In the genomic region with DNA sequence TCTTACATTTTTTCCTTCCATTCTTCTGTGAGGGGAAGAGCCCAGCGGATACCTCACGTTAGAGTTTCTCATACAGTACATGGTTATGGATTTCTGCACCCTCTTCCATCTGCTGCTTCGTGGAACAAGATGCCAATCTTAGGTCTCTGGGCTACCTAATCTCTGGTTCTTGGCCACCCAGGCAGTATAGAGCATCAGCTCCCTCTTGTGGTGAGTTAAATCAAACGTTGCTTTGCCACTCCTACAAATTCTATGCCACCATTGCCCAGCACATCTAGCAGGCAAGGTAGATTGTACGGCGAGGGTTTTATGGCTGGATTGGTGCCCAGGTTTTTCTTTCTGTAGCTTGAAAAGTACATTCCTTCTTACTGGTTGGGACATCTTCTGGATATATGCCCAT, we compare ENCODE assay signal across 15 mouse cellular contexts.
DNase-seq lines count a peak whose midpoint lies in the region; ATAC-seq lines count a peak whose summit lies in the region.
"Had no signal": no experiment of that assay in that cellular context is flagged by ENCODE, and none has a peak within 500 bp of the region (broad histone marks: within the 10 kb centered on the region; RNA-seq: fewer than 3 reads in every experiment).

No protein-coding gene starts in this region.

- no peaks in the 10 kb centered on the region for H3K27me3 ChIP-seq in hindbrain, embryonic 11.5 days (ENCODE audit: control insufficient read depth, insufficient read depth, low read length)
- no peaks in the 10 kb centered on the region for H3K27me3 ChIP-seq in hindbrain, embryonic 12.5 days
- no peaks in the 10 kb centered on the region for H3K27me3 ChIP-seq in midbrain, embryonic 14.5 days (ENCODE audit: control insufficient read depth, insufficient read depth, low read length)
- no peaks in the 10 kb centered on the region for H3K27me3 ChIP-seq in midbrain, embryonic 16.5 days (ENCODE audit: control insufficient read depth, insufficient read depth, low read depth, low read length)
- H3K27me3 ChIP-seq: hindbrain, embryonic 13.5 days; liver, embryonic 13.5 days; neural tube, embryonic 15.5 days had no signal

- H3K9ac ChIP-seq in hindbrain, embryonic 11.5 days (ENCODE audit: low read depth, low read length): no peak overlapping the region
- H3K9ac ChIP-seq in hindbrain, embryonic 12.5 days: no peak overlapping the region
- H3K9ac ChIP-seq in midbrain, embryonic 14.5 days (replicated peaks; ENCODE audit: low read length): no peak overlapping the region
- H3K9ac ChIP-seq in midbrain, embryonic 16.5 days (ENCODE audit: low read depth, low read length): no peak overlapping the region
- H3K9ac ChIP-seq: hindbrain, embryonic 13.5 days; liver, embryonic 13.5 days; neural tube, embryonic 15.5 days had no signal

- DNase-seq in hindbrain, embryonic 11.5 days (ENCODE audit: low spot score): peak; percentile 13
- DNase-seq in midbrain, embryonic 14.5 days: peak; percentile 18
- peak; percentile 60 to 64 for DNase-seq in cerebellum, postnatal 10 days
- no peak for DNase-seq in testis, postnatal 10 days (ENCODE audit: low spot score)
- no peak for DNase-seq in thymus, postnatal 14 days
- DNase-seq: gastrocnemius, postnatal 25 days; kidney, postnatal 4 days; liver, embryonic 13.5 days; right cerebral cortex, postnatal 4 days; thymus, adult 2 months had no signal

- 64% methylated on average over 6 of the region's 6 CpGs for WGBS in hindbrain, embryonic 11.5 days
- 58% methylated on average over 6 of the region's 6 CpGs for WGBS in hindbrain, embryonic 12.5 days
- WGBS in midbrain, embryonic 14.5 days: 61% methylated on average over 6 of the region's 6 CpGs
- WGBS in midbrain, embryonic 16.5 days: 60% methylated on average over 6 of the region's 6 CpGs

- no peaks in the 10 kb centered on the region for H3K36me3 ChIP-seq in hindbrain, embryonic 11.5 days (ENCODE audit: control insufficient read depth, insufficient read depth, low read length)
- no peaks in the 10 kb centered on the region for H3K36me3 ChIP-seq in hindbrain, embryonic 12.5 days
- no peaks in the 10 kb centered on the region for H3K36me3 ChIP-seq in midbrain, embryonic 14.5 days (ENCODE audit: control insufficient read depth, insufficient read depth, low read length)
- H3K36me3 ChIP-seq in midbrain, embryonic 16.5 days (ENCODE audit: control insufficient read depth, insufficient read depth, low read length): no peaks in the 10 kb centered on the region
- H3K36me3 ChIP-seq: hindbrain, embryonic 13.5 days; liver, embryonic 13.5 days; neural tube, embryonic 15.5 days had no signal

- H3K4me1 ChIP-seq in hindbrain, embryonic 11.5 days (replicated peaks; ENCODE audit: control insufficient read depth, insufficient read depth, low read length): no peaks in the 10 kb centered on the region
- H3K4me1 ChIP-seq in hindbrain, embryonic 12.5 days: no peaks in the 10 kb centered on the region
- no peaks in the 10 kb centered on the region for H3K4me1 ChIP-seq in midbrain, embryonic 14.5 days (ENCODE audit: control insufficient read depth, insufficient read depth, low read length)
- H3K4me1 ChIP-seq in midbrain, embryonic 16.5 days (ENCODE audit: control insufficient read depth, insufficient read depth, low read length): no peaks in the 10 kb centered on the region
- H3K4me1 ChIP-seq: hindbrain, embryonic 13.5 days; liver, embryonic 13.5 days; neural tube, embryonic 15.5 days had no signal

- no peak overlapping the region for H3K27ac ChIP-seq in hindbrain, embryonic 11.5 days (ENCODE audit: low read depth, low read length)
- no peak overlapping the region for H3K27ac ChIP-seq in hindbrain, embryonic 12.5 days
- H3K27ac ChIP-seq in midbrain, embryonic 14.5 days (replicated peaks; ENCODE audit: low read depth, low read length): no peak overlapping the region
- no peak overlapping the region for H3K27ac ChIP-seq in midbrain, embryonic 16.5 days (ENCODE audit: low read length)
- H3K27ac ChIP-seq: hindbrain, embryonic 13.5 days; liver, embryonic 13.5 days; neural tube, embryonic 15.5 days had no signal

- ATAC-seq in hindbrain, embryonic 11.5 days (ENCODE audit: low FRiP score): no peak
- ATAC-seq in hindbrain, embryonic 12.5 days (ENCODE audit: low FRiP score): no peak
- ATAC-seq in midbrain, embryonic 14.5 days (ENCODE audit: low FRiP score, low TSS enrichment): no peak
- ATAC-seq in midbrain, embryonic 16.5 days: no peak

- H3K9me3 ChIP-seq in hindbrain, embryonic 11.5 days (ENCODE audit: control insufficient read depth, low read length): no peaks in the 10 kb centered on the region
- H3K9me3 ChIP-seq in hindbrain, embryonic 12.5 days (replicated peaks): no peaks in the 10 kb centered on the region
- no peaks in the 10 kb centered on the region for H3K9me3 ChIP-seq in midbrain, embryonic 14.5 days (ENCODE audit: control insufficient read depth, low read length)
- H3K9me3 ChIP-seq in midbrain, embryonic 16.5 days (replicated peaks; ENCODE audit: control insufficient read depth, low read length, poor library complexity, severe bottlenecking): no peaks in the 10 kb centered on the region
- H3K9me3 ChIP-seq: hindbrain, embryonic 13.5 days; liver, embryonic 13.5 days; neural tube, embryonic 15.5 days had no signal

- H3K4me2 ChIP-seq in hindbrain, embryonic 11.5 days (replicated peaks; ENCODE audit: low read depth, low read length): no peak overlapping the region
- H3K4me2 ChIP-seq in hindbrain, embryonic 12.5 days (replicated peaks): no peak overlapping the region
- H3K4me2 ChIP-seq in midbrain, embryonic 14.5 days (ENCODE audit: low read length): no peak overlapping the region
- no peak overlapping the region for H3K4me2 ChIP-seq in midbrain, embryonic 16.5 days (ENCODE audit: low read length)
- H3K4me2 ChIP-seq: hindbrain, embryonic 13.5 days; liver, embryonic 13.5 days; midbrain, embryonic 11.5 days; neural tube, embryonic 15.5 days had no signal

- no peak overlapping the region for H3K4me3 ChIP-seq in hindbrain, embryonic 11.5 days (ENCODE audit: low read depth, low read length)
- no peak overlapping the region for H3K4me3 ChIP-seq in hindbrain, embryonic 12.5 days
- H3K4me3 ChIP-seq in midbrain, embryonic 14.5 days (replicated peaks; ENCODE audit: low read depth, low read length): no peak overlapping the region
- no peak overlapping the region for H3K4me3 ChIP-seq in midbrain, embryonic 16.5 days (ENCODE audit: low read depth, low read length)
- H3K4me3 ChIP-seq: hindbrain, embryonic 13.5 days; liver, embryonic 13.5 days; neural tube, embryonic 15.5 days had no signal

Comparison
In these comparisons a context has a peak if more than half of its experiments do, and no peak if none do; other contexts are left out.
1. DNase-seq: peak in hindbrain, embryonic 11.5 days (single experiment), midbrain, embryonic 14.5 days (single experiment) and cerebellum, postnatal 10 days (2 of 2); none in testis, postnatal 10 days (single experiment) and thymus, postnatal 14 days (single experiment).